7 mouse cellular contexts compared by ENCODE assay signal in genomic region chr4:120230256-120230649, GRCm38 (mm10). TPM values are rescaled to one million over a fixed set of nuclear protein-coding genes. Genes with fewer than 3 reads are reported as not detected.
A peak's percentile ranks its signal among the peaks of the same experiment; 100 is the strongest.
DNase-seq lines count a peak whose midpoint lies in the region; ATAC-seq and TF ChIP-seq lines count a peak whose summit lies in the region.

No protein-coding gene starts in this region.

- peak; percentile 58 for DNase-seq in ES-E14 (ENCODE audit: low read depth, low spot score)
- peak; percentile 65 for DNase-seq in adrenal gland, adult 8-10 months
- peak; percentile 80 for DNase-seq in hindbrain, embryonic 14.5 days (ENCODE audit: low spot score)
- peak; percentile 76 to 85 for DNase-seq in left cerebral cortex, postnatal 14 days (ENCODE audit: low spot score in 2 of 2)
- peak; percentile 87 for DNase-seq in midbrain, embryonic 14.5 days
- peak; percentile 48 to 80 for DNase-seq in spleen, postnatal 4 days (ENCODE audit: low spot score in 2 of 2)

- in situ Hi-C loops in ES-E14 (cut with MboI; ENCODE audit: low sequenced_read_pairs in 2 of 2, unreplicated experiment in 2 of 2), result loop anchor here in 1 of 2 experiments (25.0 kb wide), 1 partner anchor 132 kb away; no protein-coding TSS in a partner anchor

- intact Hi-C loops in left cerebral cortex, postnatal 14 days (cut with DNase I), result loop anchor here (5.0 kb wide), 1 partner anchor 57 kb away; the partner anchor contains the start of gene Foxo6

- no peak overlapping the region for H3K4me2 ChIP-seq in forebrain, embryonic 13.5 days
- H3K4me2 ChIP-seq in hindbrain, embryonic 14.5 days (replicated peaks), result no peak overlapping the region
- H3K4me2 ChIP-seq in midbrain, embryonic 14.5 days (ENCODE audit: low read length), result no peak overlapping the region

- 0 out of 2 replicates have a peak, but pooled peaks cover 13% of the 10 kb centered on the region for H3K27me3 ChIP-seq in forebrain, embryonic 13.5 days
- H3K27me3 ChIP-seq in hindbrain, embryonic 14.5 days (ENCODE audit: control insufficient read depth, insufficient read depth, low read length), result no peaks in the 10 kb centered on the region
- H3K27me3 ChIP-seq in midbrain, embryonic 14.5 days (ENCODE audit: control insufficient read depth, insufficient read depth, low read length), result no peaks in the 10 kb centered on the region

- WGBS in forebrain, embryonic 13.5 days, result 10% methylated on average over 6 of the region's 6 CpGs
- 13% methylated on average over 6 of the region's 6 CpGs for WGBS in hindbrain, embryonic 14.5 days
- WGBS in midbrain, embryonic 14.5 days, result 11% methylated on average over 6 of the region's 6 CpGs

- H3K9ac ChIP-seq in ES-E14 (ENCODE audit: insufficient read depth, low read depth, low read length, poor library complexity, severe bottlenecking), result no peak overlapping the region
- H3K9ac ChIP-seq in forebrain, embryonic 13.5 days, result no peak overlapping the region
- no peak overlapping the region for H3K9ac ChIP-seq in hindbrain, embryonic 14.5 days
- H3K9ac ChIP-seq in midbrain, embryonic 14.5 days (replicated peaks; ENCODE audit: low read length), result no peak overlapping the region

- no peak overlapping the region for H3K27ac ChIP-seq in ES-E14 (ENCODE audit: insufficient read depth, low read depth, low read length, poor library complexity, severe bottlenecking)
- H3K27ac ChIP-seq in forebrain, embryonic 13.5 days, result no peak overlapping the region
- no peak overlapping the region for H3K27ac ChIP-seq in hindbrain, embryonic 14.5 days
- no peak overlapping the region for H3K27ac ChIP-seq in midbrain, embryonic 14.5 days (replicated peaks; ENCODE audit: low read depth, low read length)

- no peaks in the 10 kb centered on the region for H3K36me3 ChIP-seq in ES-E14 (ENCODE audit: control insufficient read depth, insufficient read depth, low read length, poor library complexity, severe bottlenecking)
- H3K36me3 ChIP-seq in forebrain, embryonic 13.5 days (ENCODE audit: poor library complexity, severe bottlenecking), result no peaks in the 10 kb centered on the region
- no peaks in the 10 kb centered on the region for H3K36me3 ChIP-seq in hindbrain, embryonic 14.5 days (replicated peaks; ENCODE audit: control insufficient read depth, insufficient read depth)
- no peaks in the 10 kb centered on the region for H3K36me3 ChIP-seq in midbrain, embryonic 14.5 days (ENCODE audit: control insufficient read depth, insufficient read depth, low read length)

- no peak overlapping the region for H3K4me3 ChIP-seq in ES-E14 (ENCODE audit: insufficient read depth in 1 of 2, low read depth in 1 of 2, low read length in 2 of 2, poor library complexity in 1 of 2, severe bottlenecking in 1 of 2)
- H3K4me3 ChIP-seq in forebrain, embryonic 13.5 days, result no peak overlapping the region
- H3K4me3 ChIP-seq in hindbrain, embryonic 14.5 days (replicated peaks; ENCODE audit: low read length), result no peak overlapping the region
- no peak overlapping the region for H3K4me3 ChIP-seq in midbrain, embryonic 14.5 days (replicated peaks; ENCODE audit: low read depth, low read length)

- ATAC-seq in forebrain, embryonic 13.5 days, result peak; percentile 68
- ATAC-seq in hindbrain, embryonic 14.5 days (ENCODE audit: low FRiP score), result peak; percentile 46
- peak; percentile 53 for ATAC-seq in midbrain, embryonic 14.5 days (ENCODE audit: low FRiP score, low TSS enrichment)

- H3K9me3 ChIP-seq in ES-E14 (ENCODE audit: control insufficient read depth, insufficient read depth, low read depth, low read length), result no peaks in the 10 kb centered on the region
- no peaks in the 10 kb centered on the region for H3K9me3 ChIP-seq in forebrain, embryonic 13.5 days (replicated peaks)
- no peaks in the 10 kb centered on the region for H3K9me3 ChIP-seq in hindbrain, embryonic 14.5 days (ENCODE audit: control insufficient read depth, low read length)
- no peaks in the 10 kb centered on the region for H3K9me3 ChIP-seq in midbrain, embryonic 14.5 days (ENCODE audit: control insufficient read depth, low read length)

- H3K4me1 ChIP-seq in ES-E14 (ENCODE audit: control insufficient read depth in 2 of 2, insufficient read depth in 2 of 2, low read length in 2 of 2, poor library complexity in 1 of 2), result peaks cover 0 to 2% of the 10 kb centered on the region in 2 experiments; a peak in 1 of 4 replicates
- peaks cover 36% of the 10 kb centered on the region for H3K4me1 ChIP-seq in forebrain, embryonic 13.5 days
- no peaks in the 10 kb centered on the region for H3K4me1 ChIP-seq in hindbrain, embryonic 14.5 days (replicated peaks; ENCODE audit: control insufficient read depth, insufficient read depth, low read length)
- peaks cover 5% of the 10 kb centered on the region; the same call in 1 of the 2 replicates for H3K4me1 ChIP-seq in midbrain, embryonic 14.5 days (ENCODE audit: control insufficient read depth, insufficient read depth, low read length)

TF ChIP-seq in ES-E14, 5 proteins besides CTCF, POLR2A, EP300 and RAD21:
- TF ChIP-seq CHD2 (IDR thresholded peaks at IDR 0.05; ENCODE audit: low read depth, low read length) (no peak), ZC3H11A (IDR thresholded peaks at IDR 0.05; ENCODE audit: borderline replicate concordance, low read depth, low read length) (peak; percentile 83)

RNA-seq across cellular contexts. Expression of gene Foxo6, which starts 56.9 kb away (rescaled TPM):
- 0.98 and 1.2 TPM in 2 replicates for total RNA-seq in ES-E14 (2012; rRNA removed)
- total RNA-seq in adrenal gland, adult 8-10 months (2022), result 1 to 10 TPM in 2 of 4 experiments, under 1 TPM in 2; 0.90 to 1.6 (median 1.1) TPM
- polyA plus RNA-seq in forebrain, embryonic 13.5 days (2015; fragmentation: Nextera tagmentation; extraction: Ambion mirVana), result 3.1 and 3.8 TPM in 2 replicates
- polyA plus RNA-seq in hindbrain, embryonic 14.5 days (2014; fragmentation: Nextera tagmentation; extraction: Ambion mirVana), result 1.0 and 1.4 TPM in 2 replicates
- 10 to 100 TPM; 14.7 to 22.4 TPM for total RNA-seq in left cerebral cortex, postnatal 14 days (2021)
- 2.0 and 2.6 TPM in 2 replicates for polyA plus RNA-seq in midbrain, embryonic 14.5 days (2014; fragmentation: Nextera tagmentation; extraction: Ambion mirVana)
